Mouse (Mus musculus) ES-Bruce4 (cell line): ENCODE results near the gene Stk4.

Experiments used
- CTCF ChIP-seq: IDR thresholded peaks from one replicate; pipeline ENCODE4 v1.8.1; 2011; ENCODE audit warnings: low read depth, low read length
- EP300 ChIP-seq: IDR thresholded peaks from 2 replicates; pipeline ENCODE4 v1.6.1; 2011; ENCODE audit warnings: low read depth, low read length; ENCODE audit not compliant: insufficient read depth
- POLR2A ChIP-seq: IDR thresholded peaks from one replicate; pipeline ENCODE4 v1.8.1; 2011; ENCODE audit warnings: low read length; ENCODE audit not compliant: insufficient read depth

DNA sequence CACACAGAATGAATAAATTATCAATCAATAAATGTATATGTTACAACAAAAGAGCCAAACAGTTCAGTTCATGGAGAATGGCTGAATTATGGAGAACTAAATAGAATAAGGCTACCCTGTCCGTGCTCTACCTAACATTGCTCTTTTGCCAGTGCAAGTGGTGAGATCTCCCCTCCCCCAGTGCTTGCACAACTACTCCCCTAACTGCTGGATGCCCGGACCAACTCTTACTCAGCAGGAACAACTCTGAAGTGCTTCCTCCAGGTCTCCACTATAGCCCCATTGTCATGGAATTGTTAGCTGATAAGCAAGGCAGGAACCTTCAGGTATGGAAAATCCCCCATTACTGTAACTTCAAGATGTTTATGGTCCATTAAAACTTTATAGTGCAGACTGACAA is 48.0 kb upstream of the Stk4 start:
- TF ChIP-seq CTCF (no peak), POLR2A (no peak), EP300 (no peak)
